Mouse (Mus musculus): ENCODE data around the gene Olfr1360. TPM values are rescaled to one million over a fixed set of nuclear protein-coding genes. Genes with fewer than 3 reads are reported as not detected.

Gene Olfr1360
- not detected in 2 replicates for polyA plus RNA-seq (2021; fragmentation: Nextera tagmentation)
- long read RNA-seq, experiment 1, result 0 reads
- long read RNA-seq, experiment 2, result 0 reads

DNA sequence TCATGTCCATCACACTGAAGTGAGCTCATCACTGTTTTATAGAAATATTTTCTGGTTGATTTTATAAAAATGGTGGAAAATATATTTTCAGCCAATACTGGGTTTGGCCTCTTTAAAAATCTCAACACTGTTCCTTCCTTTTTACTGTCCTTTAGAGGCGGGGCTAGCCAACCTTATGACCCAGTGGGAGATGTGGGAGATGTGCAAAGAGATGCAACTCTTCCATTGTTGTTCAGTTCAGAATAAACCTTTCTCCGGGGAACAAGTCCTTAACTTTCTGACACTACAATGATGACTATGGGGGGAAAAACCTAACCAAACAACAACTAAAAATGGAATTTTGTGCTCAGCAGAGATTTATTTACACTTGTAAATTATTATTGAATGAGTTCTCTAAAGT, at the start of gene Olfr1360:
Gene Olfr1360 (minus strand): TSS at position 101 of the 400 bp plus-strand sequence.

GRCm38 (mm10) chr13:21721757-21722372, 44.7 kb upstream of the Olfr1360 start, which contains the start of gene Hist1h2bm:
Hist1h2bm (plus strand) TSS chr13:21722044.

GRCm38 (mm10) chr13:21717397-21718357, 40.5 kb upstream of the Olfr1360 start, which contains the start of gene Hist1h3h:
Hist1h3h (plus strand) TSS chr13:21717659.

DNA sequence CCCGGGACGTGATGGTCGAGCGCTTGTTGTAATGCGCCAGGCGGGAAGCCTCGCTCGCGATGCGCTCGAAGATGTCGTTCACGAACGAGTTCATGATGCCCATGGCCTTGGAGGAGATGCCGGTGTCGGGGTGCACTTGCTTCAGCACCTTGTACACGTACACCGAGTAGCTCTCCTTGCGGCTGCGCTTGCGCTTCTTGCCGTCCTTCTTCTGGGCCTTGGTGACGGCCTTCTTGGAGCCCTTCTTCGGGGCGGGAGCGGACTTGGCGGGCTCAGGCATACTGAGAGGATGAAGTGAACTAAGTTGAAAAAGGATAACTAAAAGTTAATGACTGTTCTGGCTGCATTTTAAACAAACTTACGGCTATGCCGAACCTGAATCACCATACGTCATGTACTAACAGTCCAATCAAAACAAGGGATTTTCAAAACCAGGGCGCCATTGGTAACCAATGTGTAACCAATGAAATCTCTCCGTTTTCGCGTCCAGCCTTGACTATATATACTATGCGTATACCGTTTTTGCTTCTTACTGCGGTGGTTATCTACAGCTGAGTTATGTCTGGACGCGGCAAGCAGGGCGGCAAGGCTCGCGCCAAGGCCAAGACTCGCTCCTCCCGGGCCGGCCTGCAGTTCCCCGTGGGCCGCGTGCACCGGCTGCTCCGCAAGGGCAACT, 38.8 kb upstream of the Olfr1360 start, which contains the start of the genes Hist1h2bl and Hist1h2ai:
Gene Hist1h2bl (minus strand): TSS at position 280 of the 676 bp plus-strand sequence.
Gene Hist1h2ai (plus strand): TSS at position 559 of the 676 bp plus-strand sequence.

DNA sequence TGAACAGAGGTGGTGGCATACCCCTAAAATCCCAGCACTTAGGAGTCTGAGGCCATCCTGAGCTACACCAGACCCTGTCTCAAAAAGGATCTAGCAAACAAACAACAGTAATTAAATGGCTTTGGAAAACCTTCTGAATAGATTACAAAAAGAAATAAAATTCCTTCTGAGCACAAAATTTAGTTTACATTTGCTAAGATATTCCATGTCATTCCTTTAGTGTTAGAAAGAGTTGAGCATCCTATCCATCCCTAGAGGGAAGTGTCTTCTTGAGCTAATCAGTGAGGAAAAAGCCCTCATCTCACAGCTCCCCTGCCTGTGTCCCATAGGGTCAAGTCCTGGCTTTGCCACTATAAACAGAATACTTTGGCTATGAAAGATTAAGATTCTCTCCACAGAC, 20.6 kb upstream of the Olfr1360 start, which contains the start of gene Olfr1359:
Gene Olfr1359 (plus strand): TSS at position 301 of the 400 bp plus-strand sequence.

GRCm38 (mm10) chr13:21663286-21663685, 13.9 kb downstream of the Olfr1360 start, which contains the start of gene Olfr1361:
Olfr1361 (minus strand) TSS chr13:21663386.

GRCm38 (mm10) chr13:21642418-21642817, 34.8 kb downstream of the Olfr1360 start, which contains the start of gene Olfr11:
Olfr11 (minus strand) TSS chr13:21642518.

Small RNA genes lying within 50 kb of the gene (microRNA-seq; reads per million reads assigned to microRNA genes)
- gene Gm44357, result not detected
- gene Gm44367, result not detected

Other genes with a start within 250 kb of the Olfr1360 start
- 0.99 and 1.1 TPM in 2 replicates for gene Pgbd1, start 236.3 kb downstream of the Olfr1360 start, polyA plus RNA-seq (2021; fragmentation: Nextera tagmentation)
- 39.6 and 60.7 TPM in 2 replicates for gene Zscan26, start 223.7 kb downstream of the Olfr1360 start, polyA plus RNA-seq (2021; fragmentation: Nextera tagmentation)
- 1.4 and 1.6 TPM in 2 replicates for gene Nkapl, start 208.9 kb downstream of the Olfr1360 start, polyA plus RNA-seq (2021; fragmentation: Nextera tagmentation)
- 3.1 and 3.3 TPM in 2 replicates for gene Zkscan4, start 198.5 kb downstream of the Olfr1360 start, polyA plus RNA-seq (2021; fragmentation: Nextera tagmentation)
- gene Gm10065, start 198.0 kb downstream of the Olfr1360 start, polyA plus RNA-seq (2021; fragmentation: Nextera tagmentation), result 1.8 TPM in 1 of 2 replicates, not detected in the other
- 1.8 and 2.1 TPM in 2 replicates for gene AK157302, start 182.2 kb downstream of the Olfr1360 start, polyA plus RNA-seq (2021; fragmentation: Nextera tagmentation)
- gene Gm11273, start 176.0 kb downstream of the Olfr1360 start, polyA plus RNA-seq (2021; fragmentation: Nextera tagmentation), result 13.0 and 13.4 TPM in 2 replicates
- gene Zkscan8, start 146.3 kb downstream of the Olfr1360 start, polyA plus RNA-seq (2021; fragmentation: Nextera tagmentation), result 1.6 and 2.7 TPM in 2 replicates
- gene Olfr1366, start 134.6 kb downstream of the Olfr1360 start, polyA plus RNA-seq (2021; fragmentation: Nextera tagmentation), result 0.10 TPM in 1 of 2 replicates, not detected in the other
- gene Olfr1535, start 117.5 kb downstream of the Olfr1360 start, polyA plus RNA-seq (2021; fragmentation: Nextera tagmentation), result 0.06 TPM in 1 of 2 replicates, not detected in the other
- gene Olfr1364, start 95.6 kb downstream of the Olfr1360 start, polyA plus RNA-seq (2021; fragmentation: Nextera tagmentation), result not detected in 2 replicates
- not detected in 2 replicates for gene Olfr1362, start 63.4 kb downstream of the Olfr1360 start, polyA plus RNA-seq (2021; fragmentation: Nextera tagmentation)
- not detected in 2 replicates for gene Olfr11, start 34.9 kb downstream of the Olfr1360 start, polyA plus RNA-seq (2021; fragmentation: Nextera tagmentation)
- gene Olfr1361, start 14.0 kb downstream of the Olfr1360 start, polyA plus RNA-seq (2021; fragmentation: Nextera tagmentation), result not detected in 2 replicates
- not detected in 2 replicates for gene Olfr1359, start 20.7 kb upstream of the Olfr1360 start, polyA plus RNA-seq (2021; fragmentation: Nextera tagmentation)
- 0.80 and 1.4 TPM in 2 replicates for gene Hist1h2bl, start 38.7 kb upstream of the Olfr1360 start, polyA plus RNA-seq (2021; fragmentation: Nextera tagmentation)
- 1.4 TPM in 1 of 2 replicates, not detected in the other for gene Hist1h2ai, start 39.0 kb upstream of the Olfr1360 start, polyA plus RNA-seq (2021; fragmentation: Nextera tagmentation)
- gene Hist1h3h, start 40.3 kb upstream of the Olfr1360 start, polyA plus RNA-seq (2021; fragmentation: Nextera tagmentation), result not detected in 2 replicates
- gene Hist1h2bm, start 44.6 kb upstream of the Olfr1360 start, polyA plus RNA-seq (2021; fragmentation: Nextera tagmentation), result 0.44 TPM in 1 of 2 replicates, not detected in the other
- gene Hist1h4j, start 57.7 kb upstream of the Olfr1360 start, polyA plus RNA-seq (2021; fragmentation: Nextera tagmentation), result 1.3 and 2.3 TPM in 2 replicates
- 3.9 and 4.5 TPM in 2 replicates for gene Hist1h4k, start 73.1 kb upstream of the Olfr1360 start, polyA plus RNA-seq (2021; fragmentation: Nextera tagmentation)
- gene Hist1h2ak, start 76.4 kb upstream of the Olfr1360 start, polyA plus RNA-seq (2021; fragmentation: Nextera tagmentation), result 1.2 TPM in 1 of 2 replicates, not detected in the other
- gene Hist1h2bn, start 76.7 kb upstream of the Olfr1360 start, polyA plus RNA-seq (2021; fragmentation: Nextera tagmentation), result 1.3 and 2.1 TPM in 2 replicates
- gene Hist1h1b, start 103.2 kb upstream of the Olfr1360 start, polyA plus RNA-seq (2021; fragmentation: Nextera tagmentation), result 0.41 and 1.0 TPM in 2 replicates
- gene Hist1h3i, start 106.0 kb upstream of the Olfr1360 start, polyA plus RNA-seq (2021; fragmentation: Nextera tagmentation), result 1.8 and 4.4 TPM in 2 replicates
- not detected in 2 replicates for gene Hist1h2an, start 109.8 kb upstream of the Olfr1360 start, polyA plus RNA-seq (2021; fragmentation: Nextera tagmentation)
- gene Hist1h2bp, start 110.1 kb upstream of the Olfr1360 start, polyA plus RNA-seq (2021; fragmentation: Nextera tagmentation), result not detected in 2 replicates
- gene Hist1h2bq, start 132.8 kb upstream of the Olfr1360 start, polyA plus RNA-seq (2021; fragmentation: Nextera tagmentation), result 1.3 and 1.5 TPM in 2 replicates
- gene Hist1h2ao, start 133.1 kb upstream of the Olfr1360 start, polyA plus RNA-seq (2021; fragmentation: Nextera tagmentation), result not detected in 2 replicates
- gene Hist1h4m, start 134.3 kb upstream of the Olfr1360 start, polyA plus RNA-seq (2021; fragmentation: Nextera tagmentation), result 3.4 and 7.0 TPM in 2 replicates
- 2.8 and 2.9 TPM in 2 replicates for gene Hist1h4n, start 154.8 kb upstream of the Olfr1360 start, polyA plus RNA-seq (2021; fragmentation: Nextera tagmentation)
- gene Hist1h2ap, start 156.1 kb upstream of the Olfr1360 start, polyA plus RNA-seq (2021; fragmentation: Nextera tagmentation), result 64.1 and 77.9 TPM in 2 replicates
- gene Hist1h2br, start 156.3 kb upstream of the Olfr1360 start, polyA plus RNA-seq (2021; fragmentation: Nextera tagmentation), result 1.2 TPM in 1 of 2 replicates, not detected in the other

All from layer of hippocampus, adult 6 months (tissue).